Mouse (Mus musculus): ENCODE data around the gene Pfn2.
"Not testable (repeated sequence)": the region's sequence is repeated elsewhere in the genome, so short reads cannot be mapped to it uniquely, and the experiment has no call there.

The Pfn2 gene

DNA sequence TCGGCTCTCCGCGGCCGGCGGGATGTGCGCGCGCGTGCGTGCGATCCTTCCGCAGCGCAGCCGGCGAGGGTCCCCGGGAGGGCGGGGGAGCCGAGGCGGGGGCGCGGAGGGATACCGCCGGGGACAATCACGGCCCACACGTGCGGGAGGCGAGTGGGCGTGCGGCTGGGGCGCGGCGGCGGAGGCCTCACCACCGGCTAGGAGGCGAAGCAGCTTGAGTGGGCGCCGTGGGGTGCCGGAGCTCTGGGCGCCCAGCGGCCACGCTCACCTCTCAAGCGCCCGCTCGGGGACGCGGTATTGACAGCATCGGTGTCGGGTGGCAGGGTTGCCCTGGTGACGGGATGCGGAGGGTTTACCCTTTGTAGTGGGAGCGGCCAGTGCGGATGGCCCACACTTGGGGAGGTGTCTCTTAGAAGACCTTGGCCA lies at the start of gene Pfn2:
Pfn2 (minus strand) TSS at position 320 of the 426 bp plus-strand sequence.
- DNase-seq (ENCODE audit: low spot score in 2 of 2): peak; percentile 6 to 47

- DNase-seq (ENCODE audit: low spot score in 2 of 2): no peak
Observed at GRCm38 (mm10) chr3:57882945-57883344, 35.1 kb upstream of the Pfn2 start.

- peak in 1 of 2 experiments; percentile 18 for DNase-seq (ENCODE audit: low spot score in 2 of 2)
Observed at GRCm38 (mm10) chr3:57846912-57847759, 743 bp downstream of the Pfn2 start.

DNA sequence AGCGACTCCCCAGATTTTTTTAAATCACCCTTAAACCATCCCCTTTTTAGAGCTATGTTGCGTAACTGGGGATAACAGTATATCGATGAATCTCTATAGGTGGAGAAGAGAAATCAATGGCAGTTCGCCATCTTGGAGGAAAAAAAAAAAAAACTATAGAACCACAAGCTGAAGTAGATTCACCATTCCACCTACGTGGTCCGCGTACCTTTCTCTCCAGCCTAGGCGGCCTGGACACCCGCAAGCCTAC lies 1.3 kb downstream of the Pfn2 start:
- DNase-seq (ENCODE audit: low spot score in 2 of 2): no peak

DNA sequence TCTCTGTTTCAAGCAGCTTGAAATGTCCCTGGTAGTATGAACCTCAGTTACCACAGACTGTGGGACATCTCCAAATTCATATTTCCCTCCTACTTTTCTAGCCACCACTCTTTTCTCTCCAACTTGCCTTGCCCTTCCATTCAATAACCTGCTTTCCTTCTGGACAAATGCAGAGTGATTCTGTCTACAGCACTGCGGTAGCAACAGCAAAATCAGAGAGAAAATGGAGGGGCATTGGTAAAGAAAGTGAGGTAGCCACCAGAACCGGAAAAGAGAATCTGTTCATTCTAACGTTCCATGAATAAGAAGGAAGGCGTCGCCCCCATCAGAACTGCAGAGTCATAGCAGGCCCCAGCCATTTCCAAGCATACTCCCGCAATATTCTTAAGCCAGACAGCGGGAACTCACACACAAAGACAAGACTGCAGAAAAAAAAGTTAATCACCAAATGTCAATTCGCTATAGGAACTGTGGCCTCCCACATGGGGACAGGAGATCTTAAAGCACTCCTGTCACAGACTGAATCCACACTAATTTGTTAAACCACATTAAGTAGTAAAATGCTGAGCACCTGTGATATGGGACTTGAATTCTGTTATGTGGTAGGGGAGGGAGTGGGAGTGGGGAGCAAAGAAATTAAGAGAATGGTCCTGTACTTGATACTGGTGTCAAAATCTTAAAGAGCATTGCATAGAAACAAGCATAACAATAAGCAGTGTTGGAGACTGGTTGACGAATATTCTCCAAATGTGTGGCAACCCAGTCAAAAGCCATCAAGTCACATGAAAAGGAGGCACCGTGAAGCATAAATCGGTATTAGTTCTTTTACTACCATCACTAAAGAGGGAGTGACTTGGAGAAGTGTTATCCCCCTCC lies 1.9 kb downstream of the Pfn2 start:
- DNase-seq (ENCODE audit: low spot score in 2 of 2): no peak

- DNase-seq (ENCODE audit: low spot score in 2 of 2): no peak
Observed at GRCm38 (mm10) chr3:57843775-57844174, 4.1 kb downstream of the Pfn2 start.

- DNase-seq (ENCODE audit: low spot score in 2 of 2): no peak
Observed at GRCm38 (mm10) chr3:57836911-57837310, 11.0 kb downstream of the Pfn2 start.

DNA sequence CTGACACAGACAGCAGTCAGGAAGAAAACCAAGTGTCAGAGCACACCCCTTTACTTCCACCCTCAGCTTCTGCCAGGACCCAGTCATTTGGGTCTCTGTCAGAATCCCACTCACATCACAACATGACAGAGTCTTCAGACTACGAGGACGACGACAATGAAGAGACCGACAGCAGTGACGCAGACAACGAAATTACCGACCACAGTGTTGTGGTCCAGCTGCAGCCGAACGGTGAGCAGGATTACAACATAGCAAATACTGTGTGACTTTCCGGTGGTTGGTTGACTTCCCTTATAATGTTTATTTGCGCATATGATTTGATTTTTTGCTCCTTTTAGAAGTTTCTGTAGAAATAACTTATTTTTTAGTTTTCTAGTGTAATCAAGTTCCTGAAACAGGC lies 14.3 kb downstream of the Pfn2 start:
- DNase-seq (ENCODE audit: low spot score in 2 of 2): no peak

GRCm38 (mm10) chr3:57825866-57826265 lies 22.0 kb downstream of the Pfn2 start:
- no peak for DNase-seq (ENCODE audit: low spot score in 2 of 2)

DNA sequence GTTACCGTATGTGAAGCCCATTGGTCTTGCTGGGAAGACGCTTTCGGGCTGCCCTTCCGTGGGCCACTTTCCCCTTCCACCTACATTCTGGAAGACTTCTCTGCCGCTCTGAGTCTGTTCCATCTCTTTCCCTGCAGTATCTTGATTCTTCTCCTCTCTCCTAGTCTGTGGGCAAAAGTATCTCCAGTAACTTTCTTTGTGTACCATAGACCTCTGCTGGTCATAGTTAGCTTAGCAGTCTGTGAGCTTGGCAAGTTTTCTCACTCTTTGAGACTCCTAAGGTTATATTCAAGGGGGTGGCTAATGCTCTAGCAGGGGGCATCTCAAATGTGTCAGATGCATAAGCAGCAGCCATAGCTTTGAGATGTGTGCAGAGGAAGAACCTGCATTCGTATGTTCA lies 32.4 kb downstream of the Pfn2 start:
- DNase-seq (ENCODE audit: low spot score in 2 of 2): no peak

DNA sequence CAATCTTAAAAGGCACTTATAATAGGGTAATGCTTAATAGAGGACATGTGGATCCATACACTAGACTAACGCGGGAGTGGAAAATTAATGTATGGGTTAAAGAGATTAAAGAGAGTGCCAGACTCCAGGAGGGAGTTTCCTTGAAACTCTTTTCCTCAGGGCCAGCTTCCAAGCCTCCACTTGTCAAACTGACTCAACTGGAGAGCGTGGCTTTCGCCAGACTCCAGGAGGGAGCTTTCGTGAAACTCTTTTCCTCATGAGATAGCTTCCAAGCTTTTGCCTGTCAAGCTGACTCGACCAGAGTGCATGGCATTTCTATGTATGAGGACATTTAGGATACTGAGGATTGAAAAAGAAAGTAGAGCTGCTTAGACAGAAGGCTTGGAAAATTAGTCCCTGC lies 52.8 kb downstream of the Pfn2 start:
- not testable (repeated sequence) for DNase-seq (ENCODE audit: low spot score in 2 of 2)

Measured in natural killer cell, adult 2 months (primary cell).